Mouse (Mus musculus) Patski (cell line): ENCODE measurements at regions not wholly inside any gene's neighbourhood (a gene's known extent, or its start where the extent isn't known, plus 50 kb on each side); places are given as distances from the start of the nearest gene placed in this dataset.

Experiments used
- ATAC-seq: fragments of 100-300 bp; one replicate; pipeline ENCODE4 v1.8.0; 2021
- CTCF ChIA-PET: fragments of 350-600 bp; sonication (Branson Sonifier 250); formaldehyde crosslinking; loops from one replicate; lab custom pipeline; 2022; ENCODE audit warnings: inconsistent platforms; lab: Charles Lee
- POLR2A ChIA-PET: fragments of 350-600 bp; sonication (Branson Sonifier 250); formaldehyde crosslinking; loops from one replicate; lab custom pipeline; 2022; ENCODE audit warnings: antibody characterized with exemption, inconsistent platforms; lab: Charles Lee
- DNase-seq: peaks from one replicate; pipeline ENCODE4 v3.0.0-alpha.2; 2011; ENCODE audit warnings: low read depth, low spot score
- H3K27me3 ChIP-seq: fragments of 371-371 bp; one replicate; pipeline ENCODE4 v1.5.1; 2021
- CTCF ChIP-seq: fragments of 100-300 bp; IDR thresholded peaks from one replicate; pipeline ENCODE4 v1.5.1; 2021
- in situ Hi-C: fragments of 300-500 bp; cut with MboI; formaldehyde crosslinking; loops from 3 replicates; pipeline ENCODE4 v1.11.1; 2018; ENCODE audit warnings: low pct_unique_long_range_greater_than_20kb, mixed read lengths

GRCm38 (mm10) chr7:117931234-117931895, 184.6 kb downstream of the Rps15a start:
- ATAC-seq, result no peak
- no peak for TF ChIP-seq CTCF
- H3K27me3 ChIP-seq, result no peaks in the 10 kb centered on the region
- no peak for DNase-seq
- POLR2A ChIA-PET, result no interaction called here
- CTCF ChIA-PET, result no interaction called here
- in situ Hi-C loops, result no loop called here

DNA sequence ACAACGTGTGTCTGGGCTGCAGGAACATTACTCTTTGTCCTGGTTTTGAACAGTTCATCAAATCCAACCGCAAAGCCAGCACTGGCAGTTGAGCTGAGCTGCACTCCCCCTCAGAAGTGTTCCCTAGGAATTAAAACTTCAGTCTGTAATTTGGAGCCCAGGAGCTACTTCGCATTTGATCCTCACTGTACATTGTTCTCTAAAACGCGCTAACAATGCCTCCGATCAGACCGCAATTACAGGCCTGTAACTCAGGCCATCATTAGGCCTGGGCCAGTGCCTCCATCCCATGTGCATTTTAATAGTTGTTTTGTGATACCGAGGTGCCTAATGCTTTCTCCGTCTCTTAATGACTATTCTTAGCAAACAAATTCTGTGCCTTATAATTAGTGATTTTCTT, 185.6 kb downstream of the Rps15a start:
- TF ChIP-seq CTCF, result no peak
- POLR2A ChIA-PET, result no interaction called here
- in situ Hi-C loops, result no loop called here
- DNase-seq (no peak), ATAC-seq (no peak)
- CTCF ChIA-PET, result no interaction called here
- no peaks in the 10 kb centered on the region for H3K27me3 ChIP-seq

DNA sequence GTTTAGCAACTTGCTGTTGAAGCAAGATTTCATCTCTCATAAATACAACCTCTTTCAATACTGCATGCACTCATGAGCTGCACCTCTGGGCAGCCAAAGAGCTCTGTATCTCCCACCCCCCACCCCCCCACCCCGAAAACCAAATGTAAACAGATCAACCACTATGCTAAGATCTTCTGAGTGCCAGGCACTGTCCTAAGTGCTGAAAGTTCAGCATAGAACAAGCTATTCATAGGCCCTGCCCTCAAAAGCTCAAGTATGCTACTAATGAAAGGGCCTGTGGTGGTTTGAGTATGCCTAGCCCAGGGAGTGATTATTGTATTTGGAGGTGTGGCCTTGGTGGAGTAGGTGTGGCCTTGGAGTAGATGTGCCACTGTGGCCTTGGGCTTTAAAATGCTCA, 189.6 kb downstream of the Rps15a start:
- POLR2A ChIA-PET, result no interaction called here
- H3K27me3 ChIP-seq, result no peaks in the 10 kb centered on the region
- CTCF ChIA-PET, result no interaction called here
- in situ Hi-C loops, result no loop called here
- DNase-seq (no peak), ATAC-seq (no peak)
- no peak for TF ChIP-seq CTCF

DNA sequence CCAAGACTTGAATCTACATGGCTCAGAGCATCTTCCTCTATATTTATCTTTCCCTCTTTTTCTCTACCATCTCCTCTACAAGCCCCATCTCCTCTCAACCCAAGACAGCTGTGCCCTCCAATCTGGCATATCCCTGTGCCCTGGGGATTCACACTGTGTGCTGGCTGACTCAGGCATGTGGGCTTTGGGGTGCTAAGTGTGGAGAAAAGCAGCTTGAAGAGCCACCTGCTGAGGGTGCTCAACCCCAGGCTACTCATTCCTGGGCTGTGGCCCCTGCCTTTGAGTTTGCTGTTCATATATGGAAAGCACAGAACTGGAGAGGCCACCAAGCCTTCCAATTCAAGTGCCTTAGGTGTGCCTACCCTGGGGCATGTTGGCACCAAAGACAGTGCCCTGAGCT, 193.7 kb downstream of the Rps15a start:
- TF ChIP-seq CTCF, result no peak
- in situ Hi-C loops, result no loop called here
- ChIA-PET CTCF (interaction anchor here (1.2 kb wide), 1 partner anchor 19 kb away, joined by 4 read pairs; no protein-coding TSS in a partner anchor), POLR2A (no interaction called here)
- DNase-seq (no peak), ATAC-seq (no peak)
- H3K27me3 ChIP-seq, result no peaks in the 10 kb centered on the region

GRCm38 (mm10) chr7:117918206-117918995, 197.6 kb downstream of the Rps15a start:
- TF ChIP-seq CTCF, result no peak
- ATAC-seq (no peak), DNase-seq (no peak)
- in situ Hi-C loops, result no loop called here
- POLR2A ChIA-PET, result no interaction called here
- H3K27me3 ChIP-seq, result peaks cover 5% of the 10 kb centered on the region
- CTCF ChIA-PET, result no interaction called here

- DNase-seq (no peak), ATAC-seq (no peak)
- in situ Hi-C loops, result no loop called here
- H3K27me3 ChIP-seq, result peaks cover 5% of the 10 kb centered on the region
- CTCF ChIA-PET, result no interaction called here
- POLR2A ChIA-PET, result no interaction called here
- TF ChIP-seq CTCF, result no peak
Measured at GRCm38 (mm10) chr7:117916915-117917314, 199.1 kb downstream of the Rps15a start.

GRCm38 (mm10) chr7:117912453-117912852, 203.5 kb downstream of the Rps15a start:
- no peak for DNase-seq

DNA sequence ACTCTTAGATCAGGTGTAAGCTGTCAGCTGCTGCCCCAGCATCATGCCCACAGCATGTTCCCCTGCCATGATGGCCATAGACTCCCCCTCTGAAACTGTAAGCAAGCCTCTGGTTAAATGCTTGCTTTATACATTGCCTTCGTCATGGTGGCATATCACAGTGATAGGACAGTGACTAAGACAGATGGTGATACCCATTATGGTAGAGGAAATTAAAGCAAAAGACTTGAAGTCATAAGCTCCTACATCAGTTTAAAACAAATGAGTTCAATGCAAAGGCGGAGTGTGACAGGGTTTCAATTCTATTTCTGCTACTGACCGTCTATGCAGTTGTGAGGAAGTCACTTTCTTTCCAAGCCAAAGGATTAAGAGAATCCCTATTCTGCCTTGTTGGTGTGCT, 204.9 kb downstream of the Rps15a start:
- in situ Hi-C loops, result no loop called here
- DNase-seq (no peak), ATAC-seq (no peak)
- CTCF ChIA-PET, result no interaction called here
- peaks cover 5% of the 10 kb centered on the region for H3K27me3 ChIP-seq
- POLR2A ChIA-PET, result no interaction called here
- TF ChIP-seq CTCF, result no peak

More at GRCm38 (mm10) chr7:117912453-117912852, 203.5 kb downstream of the Rps15a start:
- ATAC-seq, result no peak
- CTCF ChIA-PET, result no interaction called here
- TF ChIP-seq CTCF, result no peak
- H3K27me3 ChIP-seq, result peaks cover 5% of the 10 kb centered on the region
- POLR2A ChIA-PET, result no interaction called here
- in situ Hi-C loops, result no loop called here

- DNase-seq (no peak), ATAC-seq (no peak)
- POLR2A ChIA-PET, result interaction anchor here (0.6 kb wide), 1 partner anchor 136 kb away, joined by 3 read pairs; no protein-coding TSS in a partner anchor
- CTCF ChIA-PET, result no interaction called here
- TF ChIP-seq CTCF, result no peak
- in situ Hi-C loops, result no loop called here
- no peaks in the 10 kb centered on the region for H3K27me3 ChIP-seq
Measured at GRCm38 (mm10) chr7:117896528-117896927, 219.5 kb downstream of the Rps15a start.

- DNase-seq (no peak), ATAC-seq (no peak)
- TF ChIP-seq CTCF, result no peak
- no peaks in the 10 kb centered on the region for H3K27me3 ChIP-seq
- POLR2A ChIA-PET, result no interaction called here
- CTCF ChIA-PET, result no interaction called here
- in situ Hi-C loops, result loop anchor here (10.0 kb wide), 1 partner anchor 132 kb away; no protein-coding TSS in a partner anchor
Measured at GRCm38 (mm10) chr7:117887288-117887687, 228.7 kb downstream of the Rps15a start.

DNA sequence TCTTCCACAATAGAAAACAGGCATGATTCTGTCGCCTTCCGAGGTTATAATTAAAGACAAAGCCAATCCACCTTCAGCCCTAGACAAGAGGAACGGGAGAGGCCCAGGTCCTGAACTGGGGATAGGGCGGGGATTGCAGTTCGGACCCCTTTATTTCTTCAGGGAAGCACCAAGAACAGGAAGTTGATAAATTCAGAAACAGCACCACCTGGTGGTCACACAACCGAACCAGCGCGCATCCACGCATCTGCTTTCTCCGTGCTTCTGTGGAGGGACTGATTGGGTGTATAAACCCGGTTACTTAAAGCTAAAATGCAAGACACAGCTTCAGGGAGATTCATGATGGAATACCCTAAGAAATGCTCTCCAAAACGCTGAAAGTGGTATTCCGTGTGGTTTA, 233.2 kb downstream of the Rps15a start:
- peak; percentile 85 for TF ChIP-seq CTCF
- in situ Hi-C loops, result loop anchor here (5.0 to 10.0 kb wide), 2 partner anchors 128 to 501 kb away; partner anchors contain the start of gene Xylt1
- POLR2A ChIA-PET, result no interaction called here
- CTCF ChIA-PET, result interaction anchor here (0.7 to 1.6 kb wide), 3 partner anchors 10 to 501 kb away, joined by 3 to 4 read pairs (median 3); no protein-coding TSS in a partner anchor
- DNase-seq, result no peak
- no peaks in the 10 kb centered on the region for H3K27me3 ChIP-seq
- ATAC-seq, result peak; percentile 67
